Mouse (Mus musculus): Measurements from ENCODE around the gene Olfr569. TPM values are rescaled to one million over a fixed set of nuclear protein-coding genes. Genes with fewer than 3 reads are reported as not detected.
A peak's percentile ranks its signal among the peaks of the same experiment; 100 is the strongest.

The Olfr569 gene
- polyA plus RNA-seq (2014; fragmentation: Nextera tagmentation; extraction: Ambion mirVana): not detected in 2 replicates

DNA sequence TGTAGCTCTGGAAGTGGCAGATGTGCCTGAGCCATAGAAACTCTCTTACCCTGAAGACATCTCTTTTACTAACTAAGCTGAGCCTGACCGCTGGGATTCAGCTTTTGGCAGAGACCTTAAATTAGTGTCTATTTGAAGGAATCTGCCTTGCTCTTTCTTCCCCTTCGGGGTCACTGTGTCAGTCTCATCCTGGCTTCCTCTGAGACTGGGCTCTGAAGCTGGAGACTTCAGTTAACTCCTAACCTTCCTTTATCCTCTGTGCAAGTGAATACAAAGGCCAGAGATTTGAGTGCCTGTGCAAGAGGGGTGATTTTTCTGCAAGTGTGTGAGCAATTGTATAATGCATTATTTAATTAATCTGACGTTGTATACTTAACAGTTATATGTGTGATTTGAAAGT is at the start of gene Olfr569:
Gene Olfr569 (minus strand): TSS at position 101 of the 400 bp plus-strand sequence.
- no peak within 1 kb of the TSS for H3K4me2 ChIP-seq (ENCODE audit: low read length)
- H3K4me1 ChIP-seq (ENCODE audit: control insufficient read depth in 2 of 2, insufficient read depth in 2 of 2, low read length in 2 of 2): no peaks in the 10 kb centered on the region
- no peak for ATAC-seq (ENCODE audit: insufficient number of reproducible peaks, insufficient read depth, low FRiP score, low read depth)
- H3K27me3 ChIP-seq (ENCODE audit: control insufficient read depth, insufficient read depth, low read length): no peaks in the 10 kb centered on the region
- H3K9ac ChIP-seq (ENCODE audit: low read length): no peak within 1 kb of the TSS
- no peak within 1 kb of the TSS for H3K27ac ChIP-seq (replicated peaks in 1 of 2; ENCODE audit: control insufficient read depth in 1 of 2, insufficient read depth in 1 of 2, low read depth in 2 of 2, low read length in 2 of 2)
- H3K4me3 ChIP-seq (ENCODE audit: control insufficient read depth in 1 of 2, insufficient read depth in 1 of 2, low read depth in 1 of 2, low read length in 2 of 2): no peak within 1 kb of the TSS
- no peaks in the 10 kb centered on the region for H3K9me3 ChIP-seq (ENCODE audit: control insufficient read depth, low read length)
- WGBS: 60% methylated on average over 3 of the region's 3 CpGs
- H3K36me3 ChIP-seq (ENCODE audit: control insufficient read depth, insufficient read depth, low read length): no peaks in the 10 kb centered on the region

DNA sequence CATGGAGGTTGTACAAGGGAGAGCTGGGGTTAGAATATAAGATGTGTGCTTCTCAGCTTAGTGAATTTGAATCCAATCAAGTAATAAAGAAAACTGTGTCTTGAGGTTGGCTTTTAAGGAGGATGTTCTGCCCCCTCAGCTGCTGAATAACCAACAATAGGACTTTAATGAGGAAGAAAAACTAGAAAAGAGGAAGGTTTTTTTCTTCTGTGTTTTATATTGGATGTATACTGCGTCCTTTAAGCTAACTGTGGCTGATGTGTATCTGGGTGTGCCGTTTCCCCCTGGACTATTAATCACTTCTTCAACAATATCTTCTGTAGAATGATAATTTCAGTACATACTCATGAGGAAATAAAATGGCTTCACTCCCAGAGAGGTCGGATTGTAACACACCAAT is 36.4 kb upstream of the Olfr569 start:
- H3K4me1 ChIP-seq (ENCODE audit: control insufficient read depth in 2 of 2, insufficient read depth in 2 of 2, low read length in 2 of 2): no peaks in the 10 kb centered on the region
- no peak overlapping the region for H3K4me2 ChIP-seq (ENCODE audit: low read length)
- no peak overlapping the region for H3K27ac ChIP-seq (replicated peaks in 1 of 2; ENCODE audit: control insufficient read depth in 1 of 2, insufficient read depth in 1 of 2, low read depth in 2 of 2, low read length in 2 of 2)
- WGBS: 63% methylated on average over 3 of the region's 3 CpGs
- H3K36me3 ChIP-seq (ENCODE audit: control insufficient read depth, insufficient read depth, low read length): no peaks in the 10 kb centered on the region
- ATAC-seq (ENCODE audit: insufficient number of reproducible peaks, insufficient read depth, low FRiP score, low read depth): no peak
- no peak overlapping the region for H3K9ac ChIP-seq (ENCODE audit: low read length)
- no peaks in the 10 kb centered on the region for H3K9me3 ChIP-seq (ENCODE audit: control insufficient read depth, low read length)
- no peak overlapping the region for H3K4me3 ChIP-seq (ENCODE audit: control insufficient read depth in 1 of 2, insufficient read depth in 1 of 2, low read depth in 1 of 2, low read length in 2 of 2)
- no peaks in the 10 kb centered on the region for H3K27me3 ChIP-seq (ENCODE audit: control insufficient read depth, insufficient read depth, low read length)

DNA sequence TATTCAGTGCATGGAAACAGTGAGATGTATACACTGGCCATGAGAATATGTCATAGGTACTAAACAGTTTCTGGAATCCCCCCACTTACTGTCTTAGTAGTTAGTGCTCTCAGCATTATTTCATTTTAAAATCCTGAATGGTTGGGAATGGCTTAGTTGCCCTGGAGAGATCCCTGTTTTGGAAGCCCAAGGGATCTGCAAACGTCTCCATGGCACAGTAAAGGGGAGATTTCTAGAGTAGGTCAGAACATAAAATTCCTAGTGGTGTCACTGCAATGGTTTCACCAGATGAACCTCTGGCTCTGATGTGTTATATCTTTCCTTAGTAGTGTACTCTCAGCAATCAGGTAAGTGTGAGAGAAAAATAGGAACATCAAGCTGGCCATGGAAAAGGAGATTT is 33.4 kb upstream of the Olfr569 start, which contains the start of gene Olfr572:
Gene Olfr572 (plus strand): TSS at position 301 of the 400 bp plus-strand sequence.
- H3K9me3 ChIP-seq (ENCODE audit: control insufficient read depth, low read length): no peaks in the 10 kb centered on the region
- WGBS: 44% methylated on average over 1 of the region's 1 CpGs
- no peak within 1 kb of the TSS for H3K4me3 ChIP-seq (ENCODE audit: control insufficient read depth in 1 of 2, insufficient read depth in 1 of 2, low read depth in 1 of 2, low read length in 2 of 2)
- no peaks in the 10 kb centered on the region for H3K4me1 ChIP-seq (ENCODE audit: control insufficient read depth in 2 of 2, insufficient read depth in 2 of 2, low read length in 2 of 2)
- no peaks in the 10 kb centered on the region for H3K27me3 ChIP-seq (ENCODE audit: control insufficient read depth, insufficient read depth, low read length)
- H3K27ac ChIP-seq (replicated peaks in 1 of 2; ENCODE audit: control insufficient read depth in 1 of 2, insufficient read depth in 1 of 2, low read depth in 2 of 2, low read length in 2 of 2): no peak within 1 kb of the TSS
- no peak within 1 kb of the TSS for H3K4me2 ChIP-seq (ENCODE audit: low read length)
- no peak for ATAC-seq (ENCODE audit: insufficient number of reproducible peaks, insufficient read depth, low FRiP score, low read depth)
- H3K9ac ChIP-seq (ENCODE audit: low read length): no peak within 1 kb of the TSS
- H3K36me3 ChIP-seq (ENCODE audit: control insufficient read depth, insufficient read depth, low read length): no peaks in the 10 kb centered on the region

DNA sequence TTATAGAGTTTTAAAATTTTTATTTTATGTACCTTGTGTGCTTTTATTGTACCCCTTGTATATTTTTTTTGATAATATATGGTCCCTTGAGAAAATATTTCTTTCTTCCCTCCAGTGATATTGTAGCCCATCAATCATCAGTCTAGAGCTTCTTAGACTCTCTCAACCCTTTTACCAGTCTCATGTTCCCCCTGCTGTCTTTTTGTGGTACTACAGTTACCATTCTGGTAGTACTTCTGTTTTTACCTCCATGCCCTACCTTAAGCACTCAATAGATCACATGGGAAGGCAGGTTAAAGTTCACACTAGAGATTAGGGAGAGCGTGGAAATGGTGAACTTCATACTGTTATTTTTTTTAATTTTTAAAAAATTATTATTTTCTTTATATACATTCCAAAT is 28.9 kb upstream of the Olfr569 start:
- no peak overlapping the region for H3K9ac ChIP-seq (ENCODE audit: low read length)
- WGBS: 11% methylated on average over 1 of the region's 1 CpGs
- H3K9me3 ChIP-seq (ENCODE audit: control insufficient read depth, low read length): no peaks in the 10 kb centered on the region
- H3K27ac ChIP-seq (replicated peaks in 1 of 2; ENCODE audit: control insufficient read depth in 1 of 2, insufficient read depth in 1 of 2, low read depth in 2 of 2, low read length in 2 of 2): no peak overlapping the region
- H3K4me3 ChIP-seq (ENCODE audit: control insufficient read depth in 1 of 2, insufficient read depth in 1 of 2, low read depth in 1 of 2, low read length in 2 of 2): no peak overlapping the region
- no peaks in the 10 kb centered on the region for H3K36me3 ChIP-seq (ENCODE audit: control insufficient read depth, insufficient read depth, low read length)
- H3K27me3 ChIP-seq (ENCODE audit: control insufficient read depth, insufficient read depth, low read length): no peaks in the 10 kb centered on the region
- H3K4me1 ChIP-seq (ENCODE audit: control insufficient read depth in 2 of 2, insufficient read depth in 2 of 2, low read length in 2 of 2): peaks cover 2 to 4% of the 10 kb centered on the region in 2 experiments; a peak in 2 of 4 replicates
- no peak for ATAC-seq (ENCODE audit: insufficient number of reproducible peaks, insufficient read depth, low FRiP score, low read depth)
- H3K4me2 ChIP-seq (ENCODE audit: low read length): no peak overlapping the region

DNA sequence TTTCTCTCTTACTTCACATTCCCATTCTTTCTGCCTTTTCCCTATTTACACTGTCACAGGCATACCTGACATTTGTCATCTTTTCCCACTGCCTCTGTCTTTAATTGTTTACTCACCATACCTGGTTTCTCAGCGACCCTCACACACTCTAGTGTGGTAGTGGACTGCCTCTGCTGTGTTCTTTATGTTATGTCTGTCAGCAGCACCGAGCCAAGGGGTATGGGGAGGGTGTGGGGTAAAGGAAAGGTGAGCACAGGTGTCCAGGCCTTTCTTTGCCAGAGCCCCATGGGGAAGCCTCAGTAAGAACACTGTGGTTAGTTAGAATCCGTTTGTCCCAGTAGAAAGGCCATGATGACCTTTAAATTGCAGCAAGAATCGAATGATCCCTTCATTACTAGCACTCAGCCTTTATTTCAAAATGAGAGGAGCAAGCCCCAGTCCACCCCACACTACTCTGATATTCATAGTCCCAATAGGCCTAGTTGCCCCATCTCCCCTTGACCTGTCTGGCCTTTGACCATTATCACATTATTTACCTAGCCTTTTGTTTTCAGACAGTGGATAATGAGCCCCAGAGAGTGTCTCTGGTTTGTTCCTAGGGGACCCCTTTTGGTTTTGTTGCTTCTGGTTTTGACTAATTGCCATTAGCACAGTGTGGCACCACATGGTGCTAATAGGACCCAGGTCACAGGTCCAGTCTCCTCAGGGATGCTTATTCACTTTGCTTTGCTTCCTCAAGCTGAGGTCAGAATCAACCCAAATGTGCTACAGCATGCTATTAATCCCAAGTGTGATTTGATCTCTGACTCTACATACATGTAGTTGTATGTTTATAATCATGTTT is 26.6 kb upstream of the Olfr569 start, which contains the start of gene Olfr571:
Gene Olfr571 (minus strand): TSS at position 505 of the 844 bp plus-strand sequence.
- ATAC-seq (ENCODE audit: insufficient number of reproducible peaks, insufficient read depth, low FRiP score, low read depth): no peak
- H3K4me3 ChIP-seq (ENCODE audit: control insufficient read depth in 1 of 2, insufficient read depth in 1 of 2, low read depth in 1 of 2, low read length in 2 of 2): no peak within 1 kb of the TSS
- no peak within 1 kb of the TSS for H3K27ac ChIP-seq (replicated peaks in 1 of 2; ENCODE audit: control insufficient read depth in 1 of 2, insufficient read depth in 1 of 2, low read depth in 2 of 2, low read length in 2 of 2)
- WGBS: 67% methylated on average over 4 of the region's 4 CpGs
- H3K4me2 ChIP-seq (ENCODE audit: low read length): no peak within 1 kb of the TSS
- H3K27me3 ChIP-seq (ENCODE audit: control insufficient read depth, insufficient read depth, low read length): no peaks in the 10 kb centered on the region
- H3K4me1 ChIP-seq (ENCODE audit: control insufficient read depth in 2 of 2, insufficient read depth in 2 of 2, low read length in 2 of 2): peaks cover 2 to 4% of the 10 kb centered on the region in 2 experiments; a peak in 2 of 4 replicates
- H3K9me3 ChIP-seq (ENCODE audit: control insufficient read depth, low read length): no peaks in the 10 kb centered on the region
- no peaks in the 10 kb centered on the region for H3K36me3 ChIP-seq (ENCODE audit: control insufficient read depth, insufficient read depth, low read length)
- H3K9ac ChIP-seq (ENCODE audit: low read length): no peak within 1 kb of the TSS

DNA sequence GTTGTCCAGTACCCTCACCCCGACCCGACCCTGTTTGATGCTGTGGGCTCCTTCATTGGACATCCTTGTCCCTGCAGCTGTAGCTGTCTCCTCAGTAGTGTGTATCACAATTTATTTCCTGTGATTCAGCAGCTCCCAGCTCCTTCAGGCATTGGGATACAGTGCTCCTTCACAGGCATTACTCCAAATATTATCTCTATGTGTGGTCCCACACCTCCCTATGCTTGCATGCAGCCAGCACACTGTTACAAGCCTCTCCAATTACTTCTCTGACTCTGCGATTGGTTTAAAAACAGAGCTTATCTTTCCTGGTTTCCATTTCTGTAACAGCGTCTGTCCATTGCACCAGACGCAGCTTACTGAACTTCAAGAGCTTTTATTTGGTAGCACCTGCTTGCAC is 25.7 kb upstream of the Olfr569 start:
- no peak overlapping the region for H3K4me2 ChIP-seq (ENCODE audit: low read length)
- H3K9ac ChIP-seq (ENCODE audit: low read length): no peak overlapping the region
- WGBS: 29% methylated on average over 5 of the region's 5 CpGs
- no peak overlapping the region for H3K27ac ChIP-seq (replicated peaks in 1 of 2; ENCODE audit: control insufficient read depth in 1 of 2, insufficient read depth in 1 of 2, low read depth in 2 of 2, low read length in 2 of 2)
- no peaks in the 10 kb centered on the region for H3K27me3 ChIP-seq (ENCODE audit: control insufficient read depth, insufficient read depth, low read length)
- H3K36me3 ChIP-seq (ENCODE audit: control insufficient read depth, insufficient read depth, low read length): no peaks in the 10 kb centered on the region
- H3K9me3 ChIP-seq (ENCODE audit: control insufficient read depth, low read length): no peaks in the 10 kb centered on the region
- ATAC-seq (ENCODE audit: insufficient number of reproducible peaks, insufficient read depth, low FRiP score, low read depth): 0 out of 2 replicates have a peak, but pooled peaks have one; percentile 56
- no peak overlapping the region for H3K4me3 ChIP-seq (ENCODE audit: control insufficient read depth in 1 of 2, insufficient read depth in 1 of 2, low read depth in 1 of 2, low read length in 2 of 2)
- H3K4me1 ChIP-seq (ENCODE audit: control insufficient read depth in 2 of 2, insufficient read depth in 2 of 2, low read length in 2 of 2): peaks cover 2 to 4% of the 10 kb centered on the region in 2 experiments; a peak in 2 of 4 replicates

DNA sequence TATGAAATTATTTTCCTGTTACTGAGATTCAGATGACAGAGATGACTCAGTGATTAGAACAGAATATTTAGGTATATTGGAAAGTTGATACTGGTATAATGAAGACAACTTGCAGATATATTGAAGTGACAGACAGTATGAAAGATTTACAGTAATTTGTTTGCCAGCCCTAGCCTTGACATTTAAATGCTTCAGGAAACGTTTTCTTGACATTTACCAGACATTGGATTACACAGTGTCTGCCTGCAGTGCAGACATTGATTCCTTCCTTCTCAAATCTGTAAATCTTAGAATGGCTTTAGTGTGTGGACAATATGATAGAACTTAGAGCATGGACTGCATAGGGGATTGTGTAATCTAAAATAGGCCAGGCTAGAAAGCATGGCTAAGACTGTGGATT is 24.6 kb upstream of the Olfr569 start:
- Histone ChIP-seq H3K27ac (replicated peaks in 1 of 2; ENCODE audit: control insufficient read depth in 1 of 2, insufficient read depth in 1 of 2, low read depth in 2 of 2, low read length in 2 of 2) (no peak overlapping the region), H3K9ac (ENCODE audit: low read length) (no peak overlapping the region), H3K9me3 (ENCODE audit: control insufficient read depth, low read length) (no peaks in the 10 kb centered on the region), H3K4me3 (ENCODE audit: control insufficient read depth in 1 of 2, insufficient read depth in 1 of 2, low read depth in 1 of 2, low read length in 2 of 2) (no peak overlapping the region), H3K27me3 (ENCODE audit: control insufficient read depth, insufficient read depth, low read length) (no peaks in the 10 kb centered on the region), H3K4me1 (ENCODE audit: control insufficient read depth in 2 of 2, insufficient read depth in 2 of 2, low read length in 2 of 2) (peaks cover 2 to 4% of the 10 kb centered on the region in 2 experiments; a peak in 2 of 4 replicates), H3K36me3 (ENCODE audit: control insufficient read depth, insufficient read depth, low read length) (no peaks in the 10 kb centered on the region), H3K4me2 (ENCODE audit: low read length) (no peak overlapping the region)
- WGBS: 16% methylated on average over 1 of the region's 1 CpGs
- no peak for ATAC-seq (ENCODE audit: insufficient number of reproducible peaks, insufficient read depth, low FRiP score, low read depth)
